Mouse (Mus musculus) megakaryocyte, embryonic 14.5 days (primary cell): Measurements from ENCODE around the gene Rapgef4.

Experiments used
- FLI1 ChIP-seq: IDR thresholded peaks from 2 replicates; pipeline ENCODE4 v1.6.1; 2012; ENCODE audit warnings: low read length, inconsistent platforms, mixed read lengths
- GATA1 ChIP-seq: IDR thresholded peaks from 3 replicates; pipeline ENCODE4 v1.6.1; 2012; ENCODE audit warnings: mixed read lengths, low read length, inconsistent platforms, borderline replicate concordance

DNA sequence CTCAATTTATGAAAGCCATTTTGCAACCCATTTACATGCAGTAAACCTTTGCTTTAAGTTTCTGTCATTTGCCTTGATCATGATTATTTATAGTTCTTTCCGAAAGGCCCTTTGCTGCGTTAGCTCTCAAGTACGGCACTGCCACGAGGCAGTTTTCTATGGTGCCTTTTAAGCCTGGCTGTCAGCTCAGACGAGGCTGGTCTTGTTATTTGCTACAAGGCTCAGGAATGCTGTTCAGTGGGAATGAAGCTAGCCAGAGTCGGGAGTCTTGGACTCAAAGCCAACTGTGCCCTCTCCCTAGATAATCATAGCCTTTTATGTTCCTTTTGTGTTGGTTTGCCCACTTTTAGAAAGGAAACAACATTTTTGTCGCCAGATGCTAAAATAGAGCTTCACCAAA is 240.7 kb downstream of the Rapgef4 start:
- no peak for TF ChIP-seq GATA1
- TF ChIP-seq FLI1 = no peak
